Mouse (Mus musculus): ENCODE results near the gene Gm3667.
"Not testable (repeated sequence)": the region's sequence is repeated elsewhere in the genome, so short reads cannot be mapped to it uniquely, and the experiment has no call there.

Gene Gm3667

DNA sequence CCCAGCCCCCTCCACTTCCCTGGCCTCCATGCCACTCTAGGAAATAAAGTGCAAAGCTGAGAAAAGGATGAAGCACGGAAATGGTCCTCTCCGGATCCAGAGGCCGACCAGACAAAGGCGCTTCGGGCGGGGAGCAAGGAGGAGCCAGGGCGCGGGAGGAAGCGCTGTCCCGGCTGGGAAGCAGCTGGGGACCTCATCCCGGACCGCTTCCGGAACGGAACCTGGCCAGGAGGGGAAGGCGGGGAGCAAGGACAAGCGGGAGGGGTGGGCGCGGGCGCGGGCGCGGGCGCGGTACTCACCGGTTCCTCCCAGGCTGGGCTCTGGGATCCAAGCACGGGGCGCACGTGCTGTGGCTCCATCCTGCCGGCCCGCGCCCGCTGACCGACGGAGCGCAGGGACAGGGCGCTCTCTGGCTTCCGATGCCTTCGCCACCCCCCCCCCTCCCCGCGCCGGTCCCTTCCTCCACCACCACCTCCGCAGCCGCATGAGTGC, at the start of gene Gm3667:
Gene Gm3667, minus strand, starts transcription at position 442 of the 492 bp plus-strand sequence.
- DNase-seq (ENCODE audit: low spot score), result not testable (repeated sequence)

DNA sequence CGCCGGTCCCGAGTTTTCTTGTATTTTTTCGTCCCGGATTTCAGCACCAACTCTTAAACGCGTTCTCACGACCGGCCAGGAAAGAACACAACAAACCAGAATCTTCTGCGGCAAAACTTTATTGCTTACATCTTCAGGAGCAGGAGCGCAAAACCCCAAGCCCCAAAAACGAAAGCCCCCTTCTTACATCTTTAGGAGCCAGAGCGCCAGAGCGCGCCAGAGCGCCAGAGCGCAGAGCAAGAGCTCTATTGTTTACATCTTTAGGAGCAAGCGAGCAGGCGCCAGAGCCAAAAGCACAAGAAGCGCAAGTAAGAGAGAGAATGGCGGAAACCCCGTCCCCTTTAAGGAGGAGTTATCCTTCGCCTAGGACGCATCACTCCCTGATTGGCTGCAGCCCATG, 10.1 kb upstream of the Gm3667 start:
- DNase-seq (ENCODE audit: low spot score), result not testable (repeated sequence)

DNA sequence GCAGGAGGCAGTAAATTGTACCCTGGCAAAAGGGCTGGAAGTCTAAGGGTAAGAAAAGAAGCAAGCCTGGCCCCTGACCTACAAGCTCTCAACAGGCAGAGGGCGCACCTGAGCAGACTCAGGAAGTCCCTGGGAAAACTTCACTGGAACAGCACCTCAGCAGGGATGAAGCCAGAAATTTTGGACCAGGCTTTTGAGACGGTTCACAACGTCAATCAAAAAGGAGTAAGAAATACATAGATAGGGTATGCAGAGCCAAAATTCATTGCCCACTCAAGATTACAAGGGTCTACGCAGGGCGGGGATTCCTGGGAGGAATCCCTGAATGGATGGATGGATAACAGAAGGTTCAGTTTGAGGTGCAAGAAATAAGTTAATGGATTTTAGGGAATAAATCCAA, 951 bp downstream of the Gm3667 start:
- not testable (repeated sequence) for DNase-seq (ENCODE audit: low spot score)

DNA sequence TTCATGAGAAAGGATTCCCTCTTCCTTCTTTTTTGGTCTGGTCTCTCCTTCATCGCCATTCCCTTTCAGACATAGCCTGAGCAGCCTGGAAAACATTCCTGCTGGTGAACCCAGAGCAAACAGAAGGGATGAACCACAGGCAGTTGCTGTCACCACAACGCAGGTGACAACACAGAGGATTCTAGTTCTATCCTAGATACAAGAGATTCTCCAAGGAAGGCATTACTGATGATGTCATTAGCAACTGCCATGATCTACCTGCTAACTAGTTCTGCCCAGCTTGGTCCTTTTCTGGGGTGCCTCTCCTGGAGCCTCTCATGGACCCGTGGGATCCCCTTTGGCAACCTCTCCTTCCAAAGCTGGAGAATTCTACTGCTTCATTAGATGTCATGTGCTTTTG, 49.6 kb downstream of the Gm3667 start, which contains the start of gene Gm3642:
Gene Gm3642, minus strand, starts transcription at position 101 of the 400 bp plus-strand sequence.
- not testable (repeated sequence) for DNase-seq (ENCODE audit: low spot score)

DNA sequence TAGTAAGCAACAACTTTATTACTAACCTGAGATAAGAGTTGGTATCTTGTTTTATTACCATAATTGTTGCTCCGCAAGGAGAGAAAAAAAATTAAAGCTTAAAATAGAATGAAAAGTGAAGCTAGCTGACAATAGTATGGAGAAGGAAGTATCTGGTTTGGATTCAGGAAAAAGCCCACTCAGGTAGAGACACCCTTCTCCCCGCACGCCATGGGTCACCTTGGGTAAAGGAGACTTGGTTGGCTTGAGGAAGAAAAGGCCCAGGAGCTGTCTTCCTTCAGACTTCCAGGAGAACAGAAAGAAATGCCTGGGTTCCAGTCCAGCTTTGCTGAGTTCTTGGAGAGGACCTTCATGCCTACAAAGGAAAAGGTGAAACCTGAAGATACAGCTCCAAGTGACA, 66.5 kb downstream of the Gm3667 start:
- DNase-seq (ENCODE audit: low spot score), result not testable (repeated sequence)
